Mouse (Mus musculus) embryonic facial prominence, embryonic 12.5 days (tissue): Measurements from ENCODE around the gene Nfatc2ip. TPM values are rescaled to one million over a fixed set of nuclear protein-coding genes. Genes with fewer than 3 reads are reported as not detected.

ENCODE experiments used
- ATAC-seq: fragments of 200-750 bp; cut with Nextera tagmentation; 2 replicates; pipeline ENCODE4 v1.8.0; 2017; ENCODE audit not compliant: insufficient number of reproducible peaks, insufficient read depth, low FRiP score, low TSS enrichment
- H3K27ac ChIP-seq: fragments of 300-500 bp; sonication (generic); 2 replicates; pipeline ENCODE4 v1.5.1; 2016; ENCODE audit warnings: mild to moderate bottlenecking
- H3K27me3 ChIP-seq: fragments of 300-500 bp; sonication (generic); 2 replicates; pipeline ENCODE4 v1.6.1; 2016; ENCODE audit warnings: mild to moderate bottlenecking, moderate library complexity
- H3K36me3 ChIP-seq: fragments of 300-500 bp; sonication (generic); 2 replicates; pipeline ENCODE4 v1.6.1; 2016; ENCODE audit warnings: mild to moderate bottlenecking
- H3K4me1 ChIP-seq: fragments of 300-500 bp; sonication (generic); 2 replicates; pipeline ENCODE4 v1.6.1; 2016
- H3K4me2 ChIP-seq: fragments of 300-500 bp; sonication (generic); replicated peaks from 2 replicates; pipeline ENCODE4 v1.6.1; 2016; ENCODE audit warnings: mild to moderate bottlenecking, moderate library complexity
- H3K4me3 ChIP-seq: fragments of 300-500 bp; sonication (generic); 2 replicates; pipeline ENCODE4 v1.5.1; 2016; ENCODE audit warnings: mild to moderate bottlenecking
- H3K9ac ChIP-seq: fragments of 300-500 bp; sonication (generic); 2 replicates; pipeline ENCODE4 v1.6.1; 2016; ENCODE audit warnings: mild to moderate bottlenecking, moderate library complexity
- H3K9me3 ChIP-seq: fragments of 300-500 bp; sonication (generic); 2 replicates; pipeline ENCODE4 v1.6.1; 2016; ENCODE audit warnings: mild to moderate bottlenecking, moderate library complexity
- WGBS: fragments of 180-500 bp; shearing (Covaris S2); methylation state at CpG from one replicate; pipeline ENCODE4 v1.1.7; 2016; 5-methylcytosine and 5-hydroxymethylcytosine counted together
- microRNA-seq: library from miRNA; unstranded; fragments of <30 nt; microRNA quantifications from one replicate; pipeline ENCODE4, GENCODE M21; 2017
- polyA plus RNA-seq: library from polyadenylated mRNA; unstranded; fragments of >200 nt; fragmentation: Nextera tagmentation; extraction: Ambion mirVana; gene quantifications from 2 replicates; pipeline ENCODE4 v1.2.1, GENCODE M21; 2016

Nfatc2ip gene
- polyA plus RNA-seq, 1 experiment from 2014 or later: 3.1 TPM

- Histone ChIP-seq H3K4me1 (no peaks in the 10 kb centered on the region; the same call in 1 of the 2 replicates), H3K4me3 (no peak overlapping the region), H3K36me3 (no peaks in the 10 kb centered on the region), H3K9ac (no peak overlapping the region), H3K9me3 (no peaks in the 10 kb centered on the region), H3K27me3 (no peaks in the 10 kb centered on the region), H3K4me2 (no peak overlapping the region), H3K27ac (no peak overlapping the region)
- WGBS: 81% methylated on average over 8 of the region's 8 CpGs
- ATAC-seq: no peak
Measured at GRCm38 (mm10) chr7:126338906-126339305, 57.6 kb downstream of the Nfatc2ip start.

- no peak overlapping the region for H3K9ac ChIP-seq
- H3K9me3 ChIP-seq: no peaks in the 10 kb centered on the region
- H3K4me1 ChIP-seq: no peaks in the 10 kb centered on the region; the same call in 1 of the 2 replicates
- H3K27ac ChIP-seq: no peak overlapping the region
- no peak overlapping the region for H3K4me3 ChIP-seq
- no peak overlapping the region for H3K4me2 ChIP-seq
- no peaks in the 10 kb centered on the region for H3K27me3 ChIP-seq
- no peaks in the 10 kb centered on the region for H3K36me3 ChIP-seq
- no peak for ATAC-seq
- WGBS: 83% methylated on average over 1 of the region's 1 CpGs
Measured at GRCm38 (mm10) chr7:126335556-126335955, 61.0 kb downstream of the Nfatc2ip start.

Small RNA genes within 50 kb of the gene (microRNA-seq; reads per million reads assigned to microRNA genes)
- gene Mir7058: not detected

Other genes starting within 250 kb of the Nfatc2ip start
- 73.1 and 78.5 TPM in 2 replicates for gene Xpo6, start 196.2 kb downstream of the Nfatc2ip start, polyA plus RNA-seq
- gene Sbk1, start 124.1 kb downstream of the Nfatc2ip start, polyA plus RNA-seq: 130 and 138 TPM in 2 replicates
- 2.8 and 3.3 TPM in 2 replicates for gene Lat, start 27.2 kb downstream of the Nfatc2ip start, polyA plus RNA-seq
- gene Spns1, start 19.3 kb downstream of the Nfatc2ip start, polyA plus RNA-seq: 64.9 and 68.9 TPM in 2 replicates
- not detected in 2 replicates for gene Cd19, start 18.2 kb upstream of the Nfatc2ip start, polyA plus RNA-seq
- 35.3 and 36.7 TPM in 2 replicates for gene Rabep2, start 32.0 kb upstream of the Nfatc2ip start, polyA plus RNA-seq
- gene Atp2a1, start 66.4 kb upstream of the Nfatc2ip start, polyA plus RNA-seq: 22.3 and 26.8 TPM in 2 replicates
- 60.2 and 62.6 TPM in 2 replicates for gene Sh2b1, start 78.7 kb upstream of the Nfatc2ip start, polyA plus RNA-seq
- gene Tufm, start 90.6 kb upstream of the Nfatc2ip start, polyA plus RNA-seq: 138 and 141 TPM in 2 replicates
- gene Atxn2l, start 106.7 kb upstream of the Nfatc2ip start, polyA plus RNA-seq: 62.9 and 64.0 TPM in 2 replicates
- 186 and 200 TPM in 2 replicates for gene Eif3c, start 169.7 kb upstream of the Nfatc2ip start, polyA plus RNA-seq
- 0.59 and 0.96 TPM in 2 replicates for gene Apobr, start 188.2 kb upstream of the Nfatc2ip start, polyA plus RNA-seq
- gene Cln3, start 189.1 kb upstream of the Nfatc2ip start, polyA plus RNA-seq: 33.3 and 34.4 TPM in 2 replicates
- gene Il27, start 198.2 kb upstream of the Nfatc2ip start, polyA plus RNA-seq: not detected in 2 replicates
- gene Nupr1, start 234.1 kb upstream of the Nfatc2ip start, polyA plus RNA-seq: 4.3 and 5.6 TPM in 2 replicates